Mouse (Mus musculus) liver, embryonic 14.5 days (tissue): ENCODE measurements around the gene Brca2.

Experiments
- CTCF ChIP-seq: IDR thresholded peaks from 2 replicates; pipeline ENCODE4 v1.5.1; 2016; ENCODE audit warnings: antibody characterized with exemption, low read depth, control low read depth
- EP300 ChIP-seq: IDR thresholded peaks from 2 replicates; pipeline ENCODE4 v1.6.1; 2016; ENCODE audit warnings: antibody characterized with exemption, low read depth

- TF ChIP-seq CTCF (peak; percentile 34), EP300 (no peak)
Observed at GRCm38 (mm10) chr5:150513264-150513663, 9.2 kb upstream of the Brca2 start.
